8 mouse cellular contexts compared by ENCODE assay signal in genomic region chr13:40606405-40607271, GRCm38 (mm10).
A peak's percentile ranks its signal among the peaks of the same experiment; 100 is the strongest.
DNase-seq lines count a peak whose midpoint lies in the region; ATAC-seq lines count a peak whose summit lies in the region.

No protein-coding gene starts in this region.

- no peak overlapping the region for H3K27ac ChIP-seq in heart, embryonic 12.5 days (ENCODE audit: poor library complexity, severe bottlenecking)
- H3K27ac ChIP-seq in embryonic facial prominence, embryonic 11.5 days (replicated peaks; ENCODE audit: low read depth, low read length): no peak overlapping the region
- H3K27ac ChIP-seq in hindbrain, embryonic 12.5 days: 0 out of 2 replicates have a peak overlapping the region, but pooled peaks have one; percentile 0
- no peak overlapping the region for H3K27ac ChIP-seq in neural tube, embryonic 12.5 days

- peak overlapping the region; percentile 57 for H3K4me2 ChIP-seq in heart, embryonic 12.5 days
- H3K4me2 ChIP-seq in embryonic facial prominence, embryonic 11.5 days (ENCODE audit: low read depth, low read length): peak overlapping the region; percentile 47
- H3K4me2 ChIP-seq in hindbrain, embryonic 12.5 days (replicated peaks): peak overlapping the region; percentile 57
- H3K4me2 ChIP-seq in neural tube, embryonic 12.5 days (replicated peaks): peak overlapping the region; percentile 48

- 56% methylated on average over 25 of the region's 25 CpGs for WGBS in heart, embryonic 12.5 days
- 37% methylated on average over 25 of the region's 25 CpGs for WGBS in embryonic facial prominence, embryonic 11.5 days
- 27% methylated on average over 25 of the region's 25 CpGs for WGBS in hindbrain, embryonic 12.5 days
- 43% methylated on average over 25 of the region's 25 CpGs for WGBS in neural tube, embryonic 12.5 days

- no peaks in the 10 kb centered on the region for H3K4me1 ChIP-seq in heart, embryonic 12.5 days (replicated peaks)
- no peaks in the 10 kb centered on the region for H3K4me1 ChIP-seq in embryonic facial prominence, embryonic 11.5 days (ENCODE audit: control insufficient read depth, insufficient read depth, low read length)
- peaks cover 14% of the 10 kb centered on the region; the same call in 1 of the 2 replicates for H3K4me1 ChIP-seq in hindbrain, embryonic 12.5 days
- H3K4me1 ChIP-seq in neural tube, embryonic 12.5 days: peaks cover 14% of the 10 kb centered on the region

- no peak for ATAC-seq in heart, embryonic 12.5 days (ENCODE audit: insufficient number of reproducible peaks, low FRiP score)
- ATAC-seq in embryonic facial prominence, embryonic 11.5 days (replicated peaks; ENCODE audit: insufficient number of reproducible peaks, low FRiP score, low TSS enrichment, low read depth): peak; percentile 67; the same call in 1 of the 2 replicates
- peak; percentile 73 for ATAC-seq in hindbrain, embryonic 12.5 days (ENCODE audit: low FRiP score)
- ATAC-seq in neural tube, embryonic 12.5 days (ENCODE audit: low FRiP score, low read depth): peak; percentile 68

- peak overlapping the region; percentile 26 for H3K4me3 ChIP-seq in heart, embryonic 12.5 days
- no peak overlapping the region for H3K4me3 ChIP-seq in embryonic facial prominence, embryonic 11.5 days (ENCODE audit: low read depth, low read length)
- H3K4me3 ChIP-seq in hindbrain, embryonic 12.5 days: peak overlapping the region; percentile 23
- H3K4me3 ChIP-seq in neural tube, embryonic 12.5 days: 0 out of 2 replicates have a peak overlapping the region, but pooled peaks have one; percentile 7

- H3K9me3 ChIP-seq in heart, embryonic 12.5 days (replicated peaks): no peaks in the 10 kb centered on the region
- H3K9me3 ChIP-seq in embryonic facial prominence, embryonic 11.5 days (replicated peaks; ENCODE audit: control insufficient read depth, low read length): no peaks in the 10 kb centered on the region
- H3K9me3 ChIP-seq in hindbrain, embryonic 12.5 days (replicated peaks): no peaks in the 10 kb centered on the region
- no peaks in the 10 kb centered on the region for H3K9me3 ChIP-seq in neural tube, embryonic 12.5 days

- no peaks in the 10 kb centered on the region for H3K27me3 ChIP-seq in heart, embryonic 12.5 days (replicated peaks)
- no peaks in the 10 kb centered on the region for H3K27me3 ChIP-seq in embryonic facial prominence, embryonic 11.5 days (ENCODE audit: control insufficient read depth, insufficient read depth, low read length)
- H3K27me3 ChIP-seq in hindbrain, embryonic 12.5 days: no peaks in the 10 kb centered on the region
- H3K27me3 ChIP-seq in neural tube, embryonic 12.5 days (replicated peaks): no peaks in the 10 kb centered on the region

- H3K36me3 ChIP-seq in heart, embryonic 12.5 days: no peaks in the 10 kb centered on the region
- H3K36me3 ChIP-seq in embryonic facial prominence, embryonic 11.5 days (replicated peaks; ENCODE audit: control insufficient read depth, insufficient read depth, low read depth, low read length): no peaks in the 10 kb centered on the region
- H3K36me3 ChIP-seq in hindbrain, embryonic 12.5 days: no peaks in the 10 kb centered on the region
- no peaks in the 10 kb centered on the region for H3K36me3 ChIP-seq in neural tube, embryonic 12.5 days

- DNase-seq in heart, postnatal 36 days: no peak
- DNase-seq in embryonic facial prominence, embryonic 11.5 days (ENCODE audit: low spot score): peak; percentile 49
- peak; percentile 4 for DNase-seq in left cerebral cortex, adult 11 months (ENCODE audit: low spot score)
- DNase-seq in urinary bladder, adult 2 months (ENCODE audit: low spot score): no peak
- no peak for DNase-seq in ovary, postnatal 10 days (ENCODE audit: low spot score)

- H3K9ac ChIP-seq in heart, embryonic 12.5 days: no peak overlapping the region
- H3K9ac ChIP-seq in embryonic facial prominence, embryonic 11.5 days (replicated peaks; ENCODE audit: low read length): peak overlapping the region; percentile 23
- peak overlapping the region; percentile 45 for H3K9ac ChIP-seq in hindbrain, embryonic 12.5 days
- 0 out of 2 replicates have a peak overlapping the region, but pooled peaks have one; percentile 9 for H3K9ac ChIP-seq in neural tube, embryonic 12.5 days

- intact Hi-C loops in heart, postnatal 36 days (cut with DNase I): no loop called here

Comparison
In these comparisons a context has a peak if more than half of its experiments do, and no peak if none do; other contexts are left out.
1. DNase-seq: peak in embryonic facial prominence, embryonic 11.5 days (single experiment) and left cerebral cortex, adult 11 months (single experiment); none in heart, postnatal 36 days (0 of 2), urinary bladder, adult 2 months (single experiment) and ovary, postnatal 10 days (single experiment).
2. Peak in every context shown above with its lines, with median percentiles within 50 percentile points of each other: H3K4me2 ChIP-seq.